Mouse (Mus musculus) liver, embryonic 12.5 days (tissue): ENCODE data around the gene Clps. TPM values are rescaled to one million over a fixed set of nuclear protein-coding genes. Genes with fewer than 3 reads are reported as not detected.

Experiments
- ATAC-seq: fragments of 200-750 bp; cut with Nextera tagmentation; 2 replicates; pipeline ENCODE4 v1.8.0; 2017; ENCODE audit warnings: moderate number of reproducible peaks, mild to moderate bottlenecking, moderate library complexity
- H3K27ac ChIP-seq: fragments of 300-500 bp; sonication (generic); 2 replicates; pipeline ENCODE4 v1.5.1; 2016; ENCODE audit warnings: mild to moderate bottlenecking
- H3K27me3 ChIP-seq: fragments of 300-500 bp; sonication (generic); replicated peaks from 2 replicates; pipeline ENCODE4 v1.6.1; 2016; ENCODE audit warnings: mild to moderate bottlenecking, moderate library complexity
- H3K36me3 ChIP-seq: fragments of 300-500 bp; sonication (generic); 2 replicates; pipeline ENCODE4 v1.6.1; 2016; ENCODE audit warnings: mild to moderate bottlenecking, moderate library complexity
- H3K4me1 ChIP-seq: fragments of 300-500 bp; sonication (generic); 2 replicates; pipeline ENCODE4 v1.6.1; 2016
- H3K4me2 ChIP-seq: fragments of 300-500 bp; sonication (generic); 2 replicates; pipeline ENCODE4 v1.6.1; 2016; ENCODE audit warnings: mild to moderate bottlenecking, moderate library complexity
- H3K4me3 ChIP-seq: fragments of 300-500 bp; sonication (generic); 2 replicates; pipeline ENCODE4 v1.5.1; 2016; ENCODE audit warnings: mild to moderate bottlenecking, moderate library complexity
- H3K9ac ChIP-seq: fragments of 300-500 bp; sonication (generic); 2 replicates; pipeline ENCODE4 v1.6.1; 2016; ENCODE audit warnings: mild to moderate bottlenecking, moderate library complexity
- H3K9me3 ChIP-seq: fragments of 300-500 bp; sonication (generic); replicated peaks from 2 replicates; pipeline ENCODE4 v1.6.1; 2016; ENCODE audit warnings: mild to moderate bottlenecking, moderate library complexity
- WGBS: fragments of 180-500 bp; shearing (Covaris S2); methylation state at CpG from one replicate; pipeline ENCODE4 v1.1.7; 2016; ENCODE audit not compliant: insufficient replicate concordance; 5-methylcytosine and 5-hydroxymethylcytosine counted together
- polyA plus RNA-seq: library from polyadenylated mRNA; unstranded; fragments of >200 nt; fragmentation: Nextera tagmentation; extraction: Ambion mirVana; gene quantifications from 2 replicates; pipeline ENCODE4 v1.2.1, GENCODE M21; 2016

Clps gene
- 2.3 and 3.6 TPM in 2 replicates for polyA plus RNA-seq

DNA sequence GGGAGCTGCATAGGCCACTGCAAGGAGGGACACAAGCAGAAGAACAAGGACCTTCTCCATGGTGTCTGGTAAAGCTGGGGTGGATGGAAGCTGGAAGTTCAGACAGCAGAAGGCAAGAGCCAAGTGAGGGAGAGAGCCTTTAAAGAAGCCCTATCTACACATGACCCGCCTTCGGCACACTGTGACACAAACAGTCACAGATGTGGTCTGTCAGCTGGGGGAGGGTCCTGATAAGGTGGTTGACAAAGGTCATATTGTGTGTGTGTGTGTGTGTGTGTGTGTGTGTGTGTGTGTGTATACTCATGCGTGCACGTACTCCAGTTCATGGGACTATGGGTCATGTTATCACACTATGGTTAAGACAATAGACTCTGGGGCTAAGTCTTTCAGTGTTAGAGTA is at the start of gene Clps:
Gene Clps, minus strand, starts transcription at position 169 of the 400 bp plus-strand sequence.
- Histone ChIP-seq H3K36me3 (no peaks in the 10 kb centered on the region), H3K4me2 (no peak within 1 kb of the TSS), H3K9ac (no peak within 1 kb of the TSS), H3K27ac (no peak within 1 kb of the TSS), H3K9me3 (no peaks in the 10 kb centered on the region), H3K4me1 (peaks cover 18% of the 10 kb centered on the region), H3K27me3 (peaks cover 9% of the 10 kb centered on the region; the same call in 1 of the 2 replicates), H3K4me3 (no peak within 1 kb of the TSS)
- ATAC-seq = no peak
- WGBS = 58% methylated on average over 4 of the region's 4 CpGs

DNA sequence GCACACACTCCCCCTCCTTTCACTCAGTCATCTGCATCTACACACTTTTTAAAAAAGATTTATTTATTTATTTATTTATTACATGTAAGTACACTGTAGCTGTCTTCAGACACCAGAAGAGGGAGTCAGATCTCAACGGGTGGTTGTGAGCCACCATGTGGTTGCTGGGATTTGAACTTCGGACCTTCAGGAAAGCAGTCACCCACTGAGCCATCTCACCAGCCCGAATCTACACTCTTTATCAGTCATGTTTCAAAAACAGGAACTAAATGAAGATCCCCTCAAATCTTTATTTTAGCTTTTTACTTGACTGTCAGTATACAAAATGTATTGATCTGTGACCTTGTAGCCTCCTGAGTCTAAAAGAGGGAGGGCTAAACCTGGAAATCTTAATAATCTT is 49.0 kb upstream of the Clps start:
- WGBS = 38% methylated on average over 3 of the region's 3 CpGs
- H3K4me2 ChIP-seq = no peak overlapping the region
- H3K27ac ChIP-seq = no peak overlapping the region

DNA sequence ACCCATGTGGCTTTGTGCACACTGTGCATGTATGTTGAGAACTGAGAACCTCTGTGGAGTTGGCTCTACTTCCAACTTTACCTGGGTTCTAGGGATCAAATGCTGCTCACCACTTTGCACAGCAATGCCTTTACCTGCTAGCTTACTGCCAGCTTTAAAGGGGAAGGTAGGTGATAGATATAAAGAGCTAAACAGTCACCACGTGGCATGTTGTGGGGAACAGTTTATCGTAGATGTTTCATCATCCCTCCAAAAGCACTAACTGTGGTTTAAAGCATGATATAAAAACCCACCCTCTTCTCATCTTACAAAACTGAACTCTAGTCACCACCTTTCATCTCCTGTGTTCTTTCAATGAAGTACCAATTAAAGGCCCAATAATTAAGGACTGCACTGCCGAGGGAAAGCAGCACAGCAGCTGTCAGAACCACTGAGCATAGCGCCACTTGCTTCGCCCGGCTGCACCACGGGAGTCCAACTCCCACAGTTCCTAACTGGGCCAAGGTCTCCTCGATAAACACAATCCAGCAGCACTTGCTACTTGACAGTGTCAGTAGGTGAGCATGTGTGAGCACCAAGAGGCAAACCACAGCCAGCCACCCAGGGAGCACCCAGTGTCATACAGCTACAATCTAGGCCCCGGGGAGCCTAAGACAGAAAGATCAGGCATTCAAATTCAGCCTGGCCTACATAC is 41.1 kb upstream of the Clps start:
- Histone ChIP-seq H3K4me3 (no peak overlapping the region), H3K4me2 (no peak overlapping the region), H3K27ac (no peak overlapping the region), H3K36me3 (peaks cover 95% of the 10 kb centered on the region), H3K9ac (no peak overlapping the region), H3K27me3 (no peaks in the 10 kb centered on the region), H3K9me3 (no peaks in the 10 kb centered on the region), H3K4me1 (no peaks in the 10 kb centered on the region)
- WGBS = 85% methylated on average over 9 of the region's 9 CpGs
- no peak for ATAC-seq

More for the DNA sequence above, 49.0 kb upstream of the Clps start:
- peaks cover 27% of the 10 kb centered on the region for H3K4me1 ChIP-seq
- peaks cover 57% of the 10 kb centered on the region for H3K36me3 ChIP-seq
- no peak overlapping the region for H3K9ac ChIP-seq
- ATAC-seq = no peak
- no peaks in the 10 kb centered on the region for H3K27me3 ChIP-seq
- H3K9me3 ChIP-seq = no peaks in the 10 kb centered on the region
- no peak overlapping the region for H3K4me3 ChIP-seq

DNA sequence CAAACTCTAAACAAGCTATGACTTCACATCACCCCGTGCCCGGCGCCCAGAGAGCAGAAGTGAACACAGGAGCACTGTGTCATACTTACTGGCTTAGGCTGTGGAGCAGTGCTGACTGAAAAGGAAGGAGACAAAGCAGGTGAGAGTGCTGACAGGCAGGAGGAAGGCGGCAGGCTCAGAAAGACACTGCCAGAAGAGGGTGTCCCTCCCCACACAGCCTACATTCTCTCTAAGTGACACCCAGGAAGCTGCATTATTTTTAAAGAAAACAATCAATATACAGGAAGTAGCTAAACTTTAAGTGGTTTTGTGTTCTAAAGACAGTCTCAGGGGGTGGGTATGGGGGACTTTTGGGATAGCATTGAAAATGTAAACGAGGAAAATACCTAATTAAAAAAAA is 40.2 kb upstream of the Clps start:
- Histone ChIP-seq H3K4me1 (no peaks in the 10 kb centered on the region), H3K36me3 (peaks cover 95% of the 10 kb centered on the region), H3K4me2 (no peak overlapping the region), H3K9ac (no peak overlapping the region), H3K27me3 (no peaks in the 10 kb centered on the region), H3K9me3 (no peaks in the 10 kb centered on the region), H3K4me3 (no peak overlapping the region), H3K27ac (no peak overlapping the region)
- 85% methylated on average over 5 of the region's 5 CpGs for WGBS
- no peak for ATAC-seq

DNA sequence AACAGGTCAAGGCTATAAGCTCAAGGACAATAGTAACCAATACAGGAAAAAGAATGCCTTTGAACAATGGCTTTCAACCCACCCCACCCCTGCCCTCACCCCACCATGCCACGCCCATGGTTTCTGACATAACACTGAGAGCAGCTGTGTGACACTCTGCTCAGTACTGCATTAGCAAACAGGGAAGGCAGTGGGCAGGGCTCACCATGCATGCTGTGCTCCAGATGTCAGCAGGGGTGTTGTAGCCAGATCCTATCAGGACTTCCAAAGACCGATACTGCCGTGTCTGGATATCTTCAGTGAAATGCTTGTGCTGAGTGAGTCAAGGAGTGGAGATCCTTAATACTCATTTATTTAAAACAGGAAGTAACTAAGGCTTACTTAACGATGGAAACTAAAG is 33.4 kb upstream of the Clps start:
- Histone ChIP-seq H3K4me2 (no peak overlapping the region), H3K4me1 (no peaks in the 10 kb centered on the region), H3K9ac (no peak overlapping the region), H3K27ac (no peak overlapping the region), H3K9me3 (no peaks in the 10 kb centered on the region), H3K27me3 (no peaks in the 10 kb centered on the region), H3K36me3 (peaks cover 92% of the 10 kb centered on the region), H3K4me3 (no peak overlapping the region)
- 56% methylated on average over 4 of the region's 4 CpGs for WGBS
- no peak for ATAC-seq

DNA sequence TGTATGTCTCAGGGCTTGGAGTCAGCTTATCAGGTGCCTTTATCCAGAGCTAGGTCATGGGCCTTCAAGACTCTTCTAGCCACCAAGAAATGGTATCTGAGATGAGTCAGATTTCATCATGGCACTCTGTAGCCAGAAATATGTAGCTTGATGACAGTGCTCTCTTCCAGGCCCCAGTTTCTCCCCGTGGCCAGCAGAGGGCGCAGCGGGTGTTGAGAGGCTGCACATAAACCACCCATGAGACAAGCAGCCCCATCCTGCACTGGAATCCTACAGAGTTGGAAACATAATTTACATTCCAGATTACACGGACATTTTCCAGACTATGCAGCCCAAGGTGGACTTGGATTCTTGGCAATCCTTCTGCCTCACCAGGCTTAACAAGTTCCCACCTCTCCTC is 32.4 kb upstream of the Clps start:
- Histone ChIP-seq H3K27me3 (no peaks in the 10 kb centered on the region), H3K4me2 (no peak overlapping the region), H3K4me1 (no peaks in the 10 kb centered on the region), H3K4me3 (no peak overlapping the region), H3K36me3 (peaks cover 94% of the 10 kb centered on the region), H3K9me3 (no peaks in the 10 kb centered on the region), H3K9ac (no peak overlapping the region), H3K27ac (no peak overlapping the region)
- 17% methylated on average over 4 of the region's 4 CpGs for WGBS
- no peak for ATAC-seq

DNA sequence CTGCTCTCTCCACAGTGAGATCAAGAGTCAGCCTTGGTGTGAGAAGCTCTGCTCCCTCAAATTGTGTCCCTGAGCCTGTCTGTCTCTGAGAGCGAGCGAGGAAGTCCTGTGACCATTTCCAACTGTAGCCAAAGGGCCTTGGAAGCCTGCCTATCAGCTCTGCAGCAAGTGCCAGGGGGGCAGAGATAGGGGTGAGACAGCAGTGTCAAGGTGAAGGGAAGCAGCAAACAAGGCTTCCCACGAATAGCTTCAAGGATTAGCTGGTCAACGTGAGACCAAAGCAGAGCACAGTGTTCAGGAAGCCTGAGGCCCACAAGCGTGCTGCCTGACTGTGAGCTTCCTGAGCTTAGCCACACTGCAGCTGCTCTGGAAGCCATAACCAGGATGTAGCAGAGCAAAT is 30.9 kb upstream of the Clps start:
- no peaks in the 10 kb centered on the region for H3K27me3 ChIP-seq
- no peaks in the 10 kb centered on the region for H3K4me1 ChIP-seq
- H3K36me3 ChIP-seq = peaks cover 84% of the 10 kb centered on the region
- H3K9me3 ChIP-seq = no peaks in the 10 kb centered on the region
- no peak for ATAC-seq
- whole genome bisulfite sequencing = 73% methylated on average over 5 of the region's 5 CpGs
- H3K4me2 ChIP-seq = no peak overlapping the region
- no peak overlapping the region for H3K4me3 ChIP-seq
- H3K9ac ChIP-seq = no peak overlapping the region
- no peak overlapping the region for H3K27ac ChIP-seq

DNA sequence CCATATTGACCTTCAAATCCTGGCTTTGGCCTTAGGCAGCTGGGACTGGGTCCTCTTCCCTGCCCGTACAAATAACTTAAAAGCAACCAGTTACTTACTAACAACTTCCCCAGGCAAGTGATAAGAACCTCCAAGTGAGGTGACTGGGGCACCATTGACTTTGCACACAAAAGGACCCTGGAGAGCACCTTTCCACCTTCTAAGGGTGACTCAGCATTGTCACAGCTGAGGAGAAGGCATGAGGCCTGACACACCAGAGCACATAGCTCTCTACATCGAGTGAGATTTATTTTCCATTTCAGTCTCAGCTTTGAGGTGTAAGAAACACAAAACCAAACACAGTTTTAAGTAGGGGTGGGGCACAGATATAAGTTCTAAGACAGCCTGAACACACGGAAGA is 30.0 kb upstream of the Clps start:
- Histone ChIP-seq H3K4me3 (no peak overlapping the region), H3K27ac (no peak overlapping the region), H3K4me1 (no peaks in the 10 kb centered on the region), H3K36me3 (peaks cover 75% of the 10 kb centered on the region), H3K9me3 (no peaks in the 10 kb centered on the region), H3K4me2 (no peak overlapping the region), H3K27me3 (no peaks in the 10 kb centered on the region), H3K9ac (no peak overlapping the region)
- no peak for ATAC-seq
- 66% methylated on average over 3 of the region's 3 CpGs for WGBS

DNA sequence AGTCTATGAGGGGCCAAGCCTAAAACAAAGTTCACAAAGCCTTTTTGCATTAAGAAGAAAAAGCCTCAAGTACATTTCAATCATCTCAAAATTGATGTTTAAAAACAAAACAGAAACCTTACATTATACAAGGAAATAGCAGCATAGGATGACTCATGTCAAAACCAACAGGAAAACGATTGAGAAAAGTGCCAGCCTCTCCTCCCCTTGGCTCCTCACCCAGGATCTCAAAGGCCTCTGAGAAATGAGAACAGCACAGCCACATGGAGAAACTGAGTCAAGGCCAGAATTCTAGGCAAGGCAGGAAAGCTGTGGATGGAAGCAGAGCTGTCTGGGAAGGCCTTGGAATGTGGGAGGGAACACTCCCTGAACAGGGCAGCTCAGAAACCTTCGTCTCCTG is 28.0 kb upstream of the Clps start:
- Histone ChIP-seq H3K4me1 (no peaks in the 10 kb centered on the region), H3K9ac (no peak overlapping the region), H3K27me3 (no peaks in the 10 kb centered on the region), H3K4me3 (no peak overlapping the region), H3K4me2 (no peak overlapping the region), H3K27ac (no peak overlapping the region), H3K9me3 (no peaks in the 10 kb centered on the region), H3K36me3 (peaks cover 59% of the 10 kb centered on the region)
- ATAC-seq = no peak
- 74% methylated on average over 2 of the region's 2 CpGs for WGBS

DNA sequence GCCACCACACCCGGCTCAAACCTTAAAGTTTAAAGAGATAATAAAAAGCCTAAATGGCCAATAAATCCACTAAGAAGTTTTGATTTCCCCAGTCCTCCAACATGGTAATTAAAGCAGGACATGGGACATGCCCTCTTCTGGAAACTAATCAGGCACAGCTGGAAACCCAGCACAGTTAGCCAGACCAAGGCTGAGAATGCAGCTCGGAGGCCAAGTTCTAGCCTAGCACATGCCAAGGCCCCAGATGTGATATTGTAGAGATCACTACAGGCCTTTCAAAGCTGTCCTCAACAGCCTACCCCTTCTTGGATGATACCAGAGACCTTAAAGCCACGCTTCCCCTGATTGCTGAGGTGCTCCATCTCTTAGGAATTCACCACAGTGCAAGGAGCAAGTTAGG is 25.9 kb upstream of the Clps start:
- Histone ChIP-seq H3K36me3 (peaks cover 38% of the 10 kb centered on the region), H3K9ac (no peak overlapping the region), H3K27ac (no peak overlapping the region), H3K4me1 (no peaks in the 10 kb centered on the region), H3K4me3 (no peak overlapping the region), H3K4me2 (no peak overlapping the region), H3K27me3 (no peaks in the 10 kb centered on the region), H3K9me3 (no peaks in the 10 kb centered on the region)
- ATAC-seq = no peak
- 61% methylated on average over 3 of the region's 3 CpGs for WGBS

DNA sequence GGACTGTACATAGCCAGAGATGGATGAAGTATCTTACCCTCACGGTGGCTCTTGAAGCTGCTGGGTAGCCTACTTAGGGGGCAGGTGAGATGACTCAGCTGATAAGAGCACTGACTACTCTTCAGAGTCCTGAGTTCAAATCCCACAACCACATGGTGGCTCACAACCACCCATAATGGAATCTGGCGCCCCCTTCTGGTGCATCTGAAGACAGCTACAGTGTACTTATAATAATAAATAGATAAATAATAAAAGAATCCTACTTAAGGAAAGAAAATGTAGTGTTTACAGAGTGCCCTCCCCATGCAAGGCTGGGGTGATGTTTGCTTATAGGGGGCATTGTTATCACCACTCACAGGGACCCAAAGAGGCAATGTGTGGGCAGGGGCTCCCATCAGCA is 20.5 kb upstream of the Clps start:
- Histone ChIP-seq H3K4me1 (no peaks in the 10 kb centered on the region; the same call in 1 of the 2 replicates), H3K36me3 (no peaks in the 10 kb centered on the region), H3K4me2 (no peak overlapping the region), H3K9me3 (no peaks in the 10 kb centered on the region), H3K9ac (no peak overlapping the region), H3K4me3 (no peak overlapping the region), H3K27ac (no peak overlapping the region), H3K27me3 (peaks cover 4% of the 10 kb centered on the region; the same call in 1 of the 2 replicates)
- 40% methylated on average over 2 of the region's 2 CpGs for WGBS
- no peak for ATAC-seq

DNA sequence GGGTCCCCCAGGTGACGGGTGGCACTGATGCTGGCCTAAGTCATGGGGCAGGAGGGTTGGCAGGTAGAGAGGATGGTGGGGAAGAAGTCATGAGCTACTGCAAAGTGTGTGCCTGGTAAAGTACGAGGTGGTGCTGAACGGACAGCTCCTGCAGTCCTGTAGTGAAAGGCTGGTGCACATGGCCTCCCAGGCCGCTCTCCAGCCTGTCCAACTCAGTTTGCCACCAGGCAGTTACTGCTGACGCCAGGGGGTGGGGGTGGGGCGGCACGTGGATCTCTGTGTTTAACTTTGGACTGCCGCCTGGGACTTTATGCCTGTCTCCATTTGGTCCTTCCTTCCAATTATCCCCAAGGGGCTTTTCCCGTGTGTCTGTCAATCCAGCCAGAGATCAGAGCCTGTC is 19.8 kb upstream of the Clps start:
- WGBS = 5% methylated on average over 9 of the region's 9 CpGs
- H3K4me2 ChIP-seq = no peak overlapping the region
- ATAC-seq = 0 out of 2 replicates have a peak, but pooled peaks have one; percentile 45
- H3K9me3 ChIP-seq = no peaks in the 10 kb centered on the region
- no peaks in the 10 kb centered on the region for H3K36me3 ChIP-seq
- no peak overlapping the region for H3K27ac ChIP-seq
- peaks cover 7% of the 10 kb centered on the region for H3K4me1 ChIP-seq
- H3K4me3 ChIP-seq = no peak overlapping the region
- peaks cover 11% of the 10 kb centered on the region for H3K27me3 ChIP-seq
- H3K9ac ChIP-seq = no peak overlapping the region
